ENCODE assay signal across 20 mouse cellular contexts in genomic region chr1:59272189-59272588, GRCm38 (mm10). TPM values are rescaled to one million over a fixed set of nuclear protein-coding genes. Genes with fewer than 3 reads are reported as not detected.
A peak's percentile ranks its signal among the peaks of the same experiment; 100 is the strongest.
DNase-seq lines count a peak whose midpoint lies in the region; ATAC-seq and TF ChIP-seq lines count a peak whose summit lies in the region.
"Had no signal": no experiment of that assay in that cellular context is flagged by ENCODE, and none has a peak within 500 bp of the region (broad histone marks: within the 10 kb centered on the region; RNA-seq: fewer than 3 reads in every experiment).

No protein-coding gene starts in this region.

- no peak for TF ChIP-seq POLR2A in bone marrow macrophage, adult 2 months (IDR thresholded peaks at IDR 0.05; ENCODE audit: borderline replicate concordance, low read depth, low read length)

- WGBS in embryonic facial prominence, embryonic 11.5 days: 26% methylated on average over 3 of the region's 3 CpGs
- 46% methylated on average over 3 of the region's 3 CpGs for whole genome bisulfite sequencing in embryonic facial prominence, embryonic 10.5 days
- 42% methylated on average over 3 of the region's 3 CpGs for WGBS in hindbrain, embryonic 12.5 days
- 39% methylated on average over 3 of the region's 3 CpGs for WGBS in hindbrain, embryonic 14.5 days
- 37% methylated on average over 3 of the region's 3 CpGs for WGBS in limb, embryonic 10.5 days

- no peak for TF ChIP-seq CTCF in bone marrow macrophage, adult 2 months (IDR thresholded peaks at IDR 0.05; ENCODE audit: low read depth, low read length)

- no peaks in the 10 kb centered on the region for H3K9me3 ChIP-seq in embryonic facial prominence, embryonic 11.5 days (replicated peaks; ENCODE audit: control insufficient read depth, low read length)
- H3K9me3 ChIP-seq in embryonic facial prominence, embryonic 10.5 days: no peaks in the 10 kb centered on the region
- H3K9me3 ChIP-seq in hindbrain, embryonic 12.5 days (replicated peaks): no peaks in the 10 kb centered on the region
- no peaks in the 10 kb centered on the region for H3K9me3 ChIP-seq in hindbrain, embryonic 14.5 days (ENCODE audit: control insufficient read depth, low read length)
- no peaks in the 10 kb centered on the region for H3K9me3 ChIP-seq in limb, embryonic 10.5 days (replicated peaks)
- H3K9me3 ChIP-seq: embryonic facial prominence, embryonic 12.5 days; forebrain, embryonic 13.5 days; forebrain, embryonic 15.5 days had no signal

- no peaks in the 10 kb centered on the region; the same call in 1 of the 2 replicates for H3K4me1 ChIP-seq in embryonic facial prominence, embryonic 11.5 days (ENCODE audit: control insufficient read depth, insufficient read depth, low read length)
- peaks cover 47% of the 10 kb centered on the region for H3K4me1 ChIP-seq in embryonic facial prominence, embryonic 10.5 days
- H3K4me1 ChIP-seq in hindbrain, embryonic 12.5 days: peaks cover 18% of the 10 kb centered on the region; the same call in 1 of the 2 replicates
- H3K4me1 ChIP-seq in hindbrain, embryonic 14.5 days (replicated peaks; ENCODE audit: control insufficient read depth, insufficient read depth, low read length): 0 out of 2 replicates have a peak, but pooled peaks cover 4% of the 10 kb centered on the region
- peaks cover 24% of the 10 kb centered on the region for H3K4me1 ChIP-seq in bone marrow macrophage, adult 2 months (ENCODE audit: control insufficient read depth, insufficient read depth, low read length)
- peaks cover 42% of the 10 kb centered on the region for H3K4me1 ChIP-seq in limb, embryonic 10.5 days
- H3K4me1 ChIP-seq: forebrain, embryonic 13.5 days had no signal

- H3K4me3 ChIP-seq in embryonic facial prominence, embryonic 11.5 days (ENCODE audit: low read depth, low read length): no peak overlapping the region
- no peak overlapping the region for H3K4me3 ChIP-seq in embryonic facial prominence, embryonic 10.5 days
- H3K4me3 ChIP-seq in hindbrain, embryonic 12.5 days: no peak overlapping the region
- no peak overlapping the region for H3K4me3 ChIP-seq in hindbrain, embryonic 14.5 days (replicated peaks; ENCODE audit: low read length)
- H3K4me3 ChIP-seq in bone marrow macrophage, adult 2 months (ENCODE audit: insufficient read depth, low read length): no peak overlapping the region
- no peak overlapping the region for H3K4me3 ChIP-seq in limb, embryonic 10.5 days
- H3K4me3 ChIP-seq: embryonic facial prominence, embryonic 12.5 days; forebrain, embryonic 13.5 days; forebrain, embryonic 15.5 days had no signal

- no peak for ATAC-seq in embryonic facial prominence, embryonic 11.5 days (replicated peaks; ENCODE audit: insufficient number of reproducible peaks, low FRiP score, low TSS enrichment, low read depth)
- 0 out of 2 replicates have a peak, but pooled peaks have one; percentile 50 for ATAC-seq in hindbrain, embryonic 12.5 days (ENCODE audit: low FRiP score)
- no peak for ATAC-seq in hindbrain, embryonic 14.5 days (ENCODE audit: low FRiP score)
- ATAC-seq: forebrain, embryonic 13.5 days; forebrain, embryonic 15.5 days; forebrain, postnatal 0 days had no signal

- no peak overlapping the region for H3K4me2 ChIP-seq in embryonic facial prominence, embryonic 11.5 days (ENCODE audit: low read depth, low read length)
- no peak overlapping the region for H3K4me2 ChIP-seq in hindbrain, embryonic 12.5 days (replicated peaks)
- H3K4me2 ChIP-seq in hindbrain, embryonic 14.5 days (replicated peaks): no peak overlapping the region
- H3K4me2 ChIP-seq: embryonic facial prominence, embryonic 12.5 days; forebrain, embryonic 13.5 days; forebrain, embryonic 15.5 days had no signal

- H3K9ac ChIP-seq in embryonic facial prominence, embryonic 11.5 days (replicated peaks; ENCODE audit: low read length): no peak overlapping the region
- H3K9ac ChIP-seq in hindbrain, embryonic 12.5 days: no peak overlapping the region
- no peak overlapping the region for H3K9ac ChIP-seq in hindbrain, embryonic 14.5 days
- H3K9ac ChIP-seq: embryonic facial prominence, embryonic 12.5 days; forebrain, embryonic 13.5 days; forebrain, embryonic 15.5 days; forebrain, postnatal 0 days had no signal

- no peaks in the 10 kb centered on the region for H3K36me3 ChIP-seq in embryonic facial prominence, embryonic 11.5 days (replicated peaks; ENCODE audit: control insufficient read depth, insufficient read depth, low read depth, low read length)
- no peaks in the 10 kb centered on the region for H3K36me3 ChIP-seq in embryonic facial prominence, embryonic 10.5 days (replicated peaks)
- H3K36me3 ChIP-seq in hindbrain, embryonic 12.5 days: no peaks in the 10 kb centered on the region
- H3K36me3 ChIP-seq in hindbrain, embryonic 14.5 days (replicated peaks; ENCODE audit: control insufficient read depth, insufficient read depth): no peaks in the 10 kb centered on the region
- no peaks in the 10 kb centered on the region for H3K36me3 ChIP-seq in limb, embryonic 10.5 days
- H3K36me3 ChIP-seq: embryonic facial prominence, embryonic 12.5 days; forebrain, embryonic 15.5 days had no signal

- H3K27ac ChIP-seq in embryonic facial prominence, embryonic 11.5 days (replicated peaks; ENCODE audit: low read depth, low read length): no peak overlapping the region
- no peak overlapping the region; the same call in 1 of the 2 replicates for H3K27ac ChIP-seq in embryonic facial prominence, embryonic 10.5 days (replicated peaks)
- no peak overlapping the region for H3K27ac ChIP-seq in hindbrain, embryonic 12.5 days
- no peak overlapping the region for H3K27ac ChIP-seq in hindbrain, embryonic 14.5 days
- H3K27ac ChIP-seq in bone marrow macrophage, adult 2 months (ENCODE audit: insufficient read depth, low read depth, low read length): peak overlapping the region; percentile 41; the same call in 1 of the 2 replicates
- peak overlapping the region; percentile 73 for H3K27ac ChIP-seq in limb, embryonic 10.5 days
- H3K27ac ChIP-seq: forebrain, embryonic 13.5 days; forebrain, embryonic 15.5 days had no signal

- DNase-seq in embryonic facial prominence, embryonic 11.5 days (ENCODE audit: low spot score): peak; percentile 61
- no peak for DNase-seq in embryonic facial prominence, embryonic 10.5 days (ENCODE audit: low spot score)
- DNase-seq in hindbrain, embryonic 14.5 days (ENCODE audit: low spot score): no peak
- no peak for DNase-seq in limb, embryonic 10.5 days (ENCODE audit: low spot score)
- no peak for DNase-seq in spleen, adult 18-20 months
- no peak for DNase-seq in frontal cortex, postnatal 36 days (ENCODE audit: low spot score in 2 of 2)
- DNase-seq: adrenal gland, adult 2 months; adrenal gland, postnatal 10 days; adrenal gland, postnatal 25 days; cerebellum, adult 11-12 months; cerebellum, adult 2 months; cerebellum, adult 9-10 months; cerebellum, postnatal 10 days; cerebellum, postnatal 25 days; forebrain, postnatal 0 days had no signal

- H3K27me3 ChIP-seq in embryonic facial prominence, embryonic 11.5 days (ENCODE audit: control insufficient read depth, insufficient read depth, low read length): no peaks in the 10 kb centered on the region
- peaks cover 22% of the 10 kb centered on the region for H3K27me3 ChIP-seq in embryonic facial prominence, embryonic 10.5 days (replicated peaks; ENCODE audit: low read depth, poor library complexity, severe bottlenecking)
- H3K27me3 ChIP-seq in hindbrain, embryonic 12.5 days: no peaks in the 10 kb centered on the region
- no peaks in the 10 kb centered on the region for H3K27me3 ChIP-seq in hindbrain, embryonic 14.5 days (ENCODE audit: control insufficient read depth, insufficient read depth, low read length)
- no peaks in the 10 kb centered on the region for H3K27me3 ChIP-seq in limb, embryonic 10.5 days (ENCODE audit: low read depth, poor library complexity, severe bottlenecking)
- H3K27me3 ChIP-seq: embryonic facial prominence, embryonic 12.5 days; forebrain, embryonic 15.5 days had no signal

RNA-seq across cellular contexts. Expression of gene Cdk15, which starts 15.5 kb away (rescaled TPM):
- polyA plus RNA-seq in embryonic facial prominence, embryonic 11.5 days (2014; fragmentation: Nextera tagmentation; extraction: Ambion mirVana): 0.64 and 0.79 TPM in 2 replicates
- 0.61 and 0.92 TPM in 2 replicates for polyA plus RNA-seq in embryonic facial prominence, embryonic 10.5 days (2016; fragmentation: Nextera tagmentation; extraction: Ambion mirVana)
- 1.4 and 2.0 TPM in 2 replicates for polyA plus RNA-seq in hindbrain, embryonic 12.5 days (2016; fragmentation: Nextera tagmentation; extraction: Ambion mirVana)
- 0.82 and 0.88 TPM in 2 replicates for polyA plus RNA-seq in hindbrain, embryonic 14.5 days (2014; fragmentation: Nextera tagmentation; extraction: Ambion mirVana)
- 0.51 TPM in 1 of 2 replicates, not detected in the other for polyA plus RNA-seq in bone marrow macrophage, adult 2 months (2012; ENCODE audit: insufficient read depth, insufficient read length, missing spikeins)
- polyA plus RNA-seq in limb, embryonic 10.5 days (2016; fragmentation: Nextera tagmentation; extraction: Ambion mirVana): 0.08 and 0.26 TPM in 2 replicates
- polyA plus RNA-seq: adrenal gland, adult 2 months had no signal

RNA-seq across cellular contexts. Expression of gene Als2, which starts 35.2 kb away (rescaled TPM):
- 12.3 and 13.3 TPM in 2 replicates for polyA plus RNA-seq in embryonic facial prominence, embryonic 11.5 days (2014; fragmentation: Nextera tagmentation; extraction: Ambion mirVana)
- polyA plus RNA-seq in embryonic facial prominence, embryonic 10.5 days (2016; fragmentation: Nextera tagmentation; extraction: Ambion mirVana): 15.8 and 16.5 TPM in 2 replicates
- polyA plus RNA-seq in hindbrain, embryonic 12.5 days (2016; fragmentation: Nextera tagmentation; extraction: Ambion mirVana): 24.6 and 24.9 TPM in 2 replicates
- polyA plus RNA-seq in hindbrain, embryonic 14.5 days (2014; fragmentation: Nextera tagmentation; extraction: Ambion mirVana): 21.7 and 22.6 TPM in 2 replicates
- polyA plus RNA-seq in bone marrow macrophage, adult 2 months (2012; ENCODE audit: insufficient read depth, insufficient read length, missing spikeins): 10.1 TPM in 2 replicates
- polyA plus RNA-seq in limb, embryonic 10.5 days (2016; fragmentation: Nextera tagmentation; extraction: Ambion mirVana): 11.0 and 13.2 TPM in 2 replicates

Comparison
In these comparisons a context has a peak if more than half of its experiments do, and no peak if none do; other contexts are left out.
1. H3K27ac ChIP-seq: peak in bone marrow macrophage, adult 2 months (single experiment) and limb, embryonic 10.5 days (single experiment); none in embryonic facial prominence, embryonic 11.5 days (single experiment), embryonic facial prominence, embryonic 10.5 days (single experiment), hindbrain, embryonic 12.5 days (single experiment) and hindbrain, embryonic 14.5 days (single experiment).